Mouse (Mus musculus) brain, embryonic 14.5 days (tissue): Measurements from ENCODE around the gene Tle1. TPM values are rescaled to one million over a fixed set of nuclear protein-coding genes. Genes with fewer than 3 reads are reported as not detected.
A peak's percentile ranks its signal among the peaks of the same experiment; 100 is the strongest.

Experiments
- DNase-seq: peaks from one replicate; pipeline ENCODE4 v3.0.0-alpha.2; 2011; ENCODE audit warnings: low read depth
- CTCF ChIP-seq: fragments of 200-500 bp; IDR thresholded peaks from 2 replicates; pipeline ENCODE4 v1.5.1; 2012; ENCODE audit warnings: inconsistent platforms, mild to moderate bottlenecking, moderate library complexity, borderline replicate concordance; ENCODE audit not compliant: insufficient read depth, insufficient read length; ENCODE audit errors: extremely low read depth
- POLR2A ChIP-seq: fragments of 200-500 bp; IDR thresholded peaks from 2 replicates; pipeline ENCODE4 v1.6.1; 2012; ENCODE audit warnings: mild to moderate bottlenecking, inconsistent platforms, borderline replicate concordance; ENCODE audit not compliant: poor library complexity, insufficient read depth, insufficient read length, severe bottlenecking; ENCODE audit errors: extremely low read depth
- polyA plus RNA-seq: library from polyadenylated mRNA; depleted of rRNA; stranded (reverse); fragments of >200 nt; gene quantifications from 2 replicates; pipeline ENCODE4 v1.2.3, GENCODE M21; 2012; rRNA removed

Tle1 gene
- 115 and 127 TPM in 2 replicates for polyA plus RNA-seq

DNA sequence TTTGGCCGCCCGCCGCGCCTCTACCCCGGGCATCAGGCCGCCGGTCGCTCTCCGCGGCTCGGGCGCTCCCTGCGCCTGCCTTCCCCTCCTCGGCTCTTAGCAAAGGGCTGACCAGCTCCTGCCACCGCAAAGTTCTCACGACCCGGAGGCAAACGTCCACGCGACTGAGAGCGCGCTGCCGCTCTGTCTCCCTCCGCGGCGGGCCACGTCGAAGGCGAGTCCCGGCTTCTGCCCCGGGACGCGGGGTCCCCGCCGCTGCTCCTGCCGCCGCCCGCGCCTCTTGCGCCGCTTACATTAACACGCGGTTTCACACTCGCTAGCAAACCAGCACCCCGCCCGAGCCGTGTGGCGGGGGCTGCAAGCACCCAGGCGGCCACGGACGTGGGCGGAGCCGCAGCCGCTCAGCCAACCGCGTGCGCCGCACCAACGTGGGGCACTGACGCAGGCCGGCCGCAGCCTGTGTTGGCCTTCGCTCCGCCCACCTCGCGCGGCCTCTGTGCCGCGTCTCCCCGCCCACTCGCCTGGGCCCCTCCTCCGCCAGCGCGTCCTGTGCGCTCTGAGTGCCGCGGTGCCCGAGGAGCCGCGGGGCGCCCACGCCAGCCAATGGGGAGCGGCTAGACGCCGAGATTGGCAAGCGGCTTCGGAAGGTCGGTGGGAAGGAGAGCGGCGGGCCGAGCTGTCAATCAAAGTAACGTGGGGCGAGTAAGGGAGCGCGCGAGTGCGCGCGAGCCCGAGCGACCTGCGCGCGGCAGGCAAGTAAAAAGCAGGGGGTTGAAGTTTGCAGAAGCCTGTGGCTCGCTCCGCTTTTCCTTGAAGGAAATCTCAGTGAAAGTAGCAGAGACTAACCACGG, at the start of gene Tle1:
Gene Tle1, minus strand, starts transcription at position 361 of the 851 bp plus-strand sequence.
- no peak for TF ChIP-seq CTCF
- TF ChIP-seq POLR2A: peak; percentile 80
- DNase-seq: peak; percentile 100

DNA sequence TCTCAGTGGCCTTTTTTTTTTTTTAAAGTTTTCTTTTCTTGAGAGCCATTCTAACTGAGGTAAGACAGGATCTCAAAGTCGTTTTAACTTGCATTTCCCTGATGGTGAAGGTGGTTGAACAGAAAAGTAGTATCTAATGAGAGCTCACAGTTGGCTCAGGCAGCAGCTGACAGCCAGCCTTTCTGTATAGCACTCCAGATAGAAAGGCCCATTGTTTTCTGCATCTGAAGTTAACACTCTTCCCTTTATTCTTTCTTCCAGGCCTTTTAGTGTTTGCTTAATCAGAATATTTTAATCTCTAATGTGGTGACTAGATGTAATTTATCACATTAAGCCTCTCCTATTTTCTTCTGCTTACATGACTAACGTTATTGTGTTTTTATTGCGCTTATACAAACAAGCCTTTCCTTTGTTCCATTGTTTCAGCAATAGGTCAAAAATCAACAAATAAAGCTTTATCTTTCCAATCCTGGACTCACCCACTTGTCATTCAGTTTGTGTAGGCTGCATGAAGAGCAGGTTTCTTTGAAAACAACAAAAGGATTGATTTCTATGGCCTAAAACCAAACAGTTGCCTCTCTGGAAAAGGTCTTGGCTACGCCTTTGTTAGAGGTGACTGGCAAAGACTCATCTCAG, 33.0 kb upstream of the Tle1 start:
- TF ChIP-seq POLR2A: no peak
- no peak for TF ChIP-seq CTCF
- peak; percentile 59 for DNase-seq

DNA sequence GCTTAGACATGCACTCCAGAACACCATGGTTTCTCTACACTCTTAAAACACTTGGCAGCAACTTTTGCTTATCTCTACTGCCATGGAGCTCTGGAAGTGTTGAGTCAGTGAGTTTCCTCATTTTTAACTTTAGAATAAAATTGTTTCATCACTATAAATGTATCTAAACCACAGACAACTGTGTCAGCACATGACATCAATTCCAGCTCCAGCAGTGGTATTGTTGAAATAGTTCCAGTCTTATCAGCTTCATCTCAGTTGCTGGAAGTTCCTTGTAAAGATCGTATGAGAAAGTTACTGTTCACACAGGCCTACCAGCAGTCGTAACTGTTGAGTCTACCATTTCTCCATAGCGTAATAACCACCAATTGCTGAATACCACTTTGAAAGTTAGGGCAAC, 31.5 kb upstream of the Tle1 start:
- TF ChIP-seq CTCF (no peak), POLR2A (no peak)
- no peak for DNase-seq

DNA sequence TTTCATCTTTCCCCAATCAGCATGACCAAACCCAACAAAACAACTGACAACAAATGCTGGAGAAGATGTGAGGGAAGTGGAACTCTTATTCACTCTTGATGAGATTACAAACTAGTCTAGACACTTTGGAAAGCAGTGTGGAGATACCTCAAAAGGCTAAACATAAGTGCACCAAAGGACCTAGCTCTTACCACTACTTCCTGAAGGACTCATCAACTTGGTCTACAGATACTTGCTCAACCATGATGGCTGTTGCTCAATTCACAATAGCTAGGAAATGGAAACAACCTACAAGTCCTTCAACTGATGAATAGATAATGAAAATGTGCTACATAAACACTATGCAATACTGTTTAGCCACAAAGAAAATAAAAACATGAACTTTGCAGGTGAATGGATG, 30.1 kb upstream of the Tle1 start:
- TF ChIP-seq CTCF: no peak
- no peak for TF ChIP-seq POLR2A
- DNase-seq: no peak

DNA sequence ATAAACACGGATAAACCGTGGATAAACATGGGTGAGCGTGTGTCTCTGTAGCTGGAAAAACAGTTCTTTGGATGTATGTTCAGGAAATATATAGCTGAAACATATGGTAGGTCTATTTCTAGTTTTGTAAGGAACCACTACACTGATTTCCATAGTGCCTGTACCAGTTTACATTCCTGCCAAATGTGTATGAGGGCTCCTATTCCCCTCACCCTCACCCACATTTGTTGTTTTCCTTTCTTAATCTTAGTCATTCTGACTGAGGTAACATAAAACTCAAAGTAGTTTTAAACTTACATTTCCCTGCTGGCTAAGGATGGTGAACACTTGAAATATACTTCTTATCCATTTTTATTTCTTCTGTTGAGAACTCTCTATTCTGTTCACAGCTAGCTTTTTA, 20.9 kb upstream of the Tle1 start:
- TF ChIP-seq POLR2A (no peak), CTCF (no peak)
- no peak for DNase-seq

DNA sequence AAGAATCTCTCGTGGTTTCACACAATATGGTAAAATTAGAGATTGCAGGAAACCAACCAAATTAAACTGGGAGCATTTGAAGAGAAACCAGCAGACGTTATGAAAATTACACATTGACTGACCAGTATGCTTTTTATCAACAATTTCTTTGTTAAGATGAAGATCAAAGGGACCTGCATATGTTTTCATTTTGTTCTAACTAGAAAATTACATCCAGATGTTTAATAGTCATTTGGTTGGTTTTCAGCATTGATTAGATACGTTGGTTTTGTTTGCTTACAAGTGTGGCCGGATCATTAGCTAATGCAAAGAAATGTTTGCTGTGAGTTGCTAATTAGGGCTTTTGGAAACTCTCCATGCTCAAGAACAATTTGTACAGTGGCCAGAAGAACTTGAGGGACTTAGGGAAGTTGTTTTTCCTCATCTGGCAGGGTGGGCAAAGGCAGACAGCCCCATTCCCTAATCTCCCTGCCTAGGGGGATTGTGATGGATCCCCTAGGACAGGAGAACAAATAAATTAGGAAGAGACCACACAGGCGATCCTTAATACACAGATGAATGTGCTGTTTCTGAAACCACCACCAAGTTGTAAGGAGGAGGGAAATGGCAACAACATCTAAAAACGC, 3.8 kb upstream of the Tle1 start:
- peak; percentile 87 for DNase-seq
- TF ChIP-seq POLR2A (no peak), CTCF (no peak)

DNA sequence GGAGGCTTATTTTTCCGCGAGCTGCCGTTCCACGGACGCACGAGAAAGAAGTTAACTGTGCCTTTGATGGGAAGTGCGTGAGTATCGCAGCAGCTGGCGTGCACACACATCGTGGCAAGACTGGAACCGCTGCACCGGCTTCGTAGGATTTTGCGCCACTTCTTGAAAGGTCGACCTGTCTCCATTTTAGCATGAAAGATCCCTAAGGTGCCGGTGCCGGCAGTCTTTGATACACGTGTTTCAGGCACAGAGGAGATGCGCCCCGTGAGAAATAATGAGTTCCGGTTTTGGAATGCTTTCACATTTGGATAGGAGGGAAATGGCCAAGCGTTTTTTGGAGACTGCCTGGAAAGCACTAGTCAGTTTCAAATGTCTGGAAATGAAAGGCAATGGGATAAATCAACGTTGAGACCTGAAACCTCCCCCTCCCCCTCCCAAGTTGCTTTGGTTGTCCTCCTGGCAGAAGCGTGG, 837 bp upstream of the Tle1 start:
- TF ChIP-seq CTCF: no peak
- TF ChIP-seq POLR2A: no peak
- no peak for DNase-seq

DNA sequence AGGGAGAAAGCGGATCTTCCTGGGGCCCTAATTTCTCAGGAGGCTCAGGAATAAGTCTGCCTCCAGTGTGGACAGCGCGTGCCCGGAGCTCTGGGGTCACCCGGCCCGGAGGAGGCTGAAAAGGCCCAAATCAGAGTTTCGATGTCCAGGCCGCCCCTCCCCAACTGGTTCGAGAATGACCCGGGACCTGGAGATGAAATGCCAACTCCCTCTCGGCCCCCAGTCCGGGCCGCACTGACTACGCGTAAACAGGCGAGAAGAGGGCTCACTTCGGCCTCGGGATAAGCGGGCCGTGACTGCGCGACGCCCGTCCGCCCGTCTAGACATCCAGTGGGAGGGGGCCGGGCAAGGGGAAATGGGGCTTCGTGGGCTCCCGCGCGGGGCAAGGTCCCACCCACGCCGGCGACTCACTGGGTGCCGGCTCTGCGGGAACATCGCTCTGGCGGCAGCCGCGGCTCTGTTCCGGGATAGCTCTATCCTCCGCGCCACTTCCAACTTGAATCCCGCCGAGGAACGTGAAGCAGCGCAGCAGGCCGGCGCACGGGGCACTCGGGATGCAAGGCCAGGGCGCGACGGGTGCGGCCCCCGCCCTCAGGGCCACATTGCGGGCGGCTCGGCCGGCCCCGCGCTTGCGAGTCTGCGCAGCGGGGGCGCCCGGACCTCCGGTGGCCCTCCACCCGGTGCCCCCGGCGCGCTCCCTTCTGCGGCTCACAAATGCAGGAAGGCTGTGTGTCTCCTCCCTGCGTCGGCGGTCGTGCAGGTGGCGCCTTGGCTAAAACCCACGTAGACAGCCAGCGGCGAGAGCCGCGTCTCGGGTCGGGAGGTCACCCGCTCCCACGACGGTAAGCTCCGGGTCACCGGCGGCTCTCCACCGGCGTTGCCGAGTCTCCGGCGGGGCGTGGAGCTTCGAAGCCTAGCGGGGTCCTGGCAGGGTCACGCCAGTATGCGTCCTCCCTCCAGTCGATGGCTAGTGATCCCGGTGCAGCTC, 854 bp downstream of the Tle1 start:
- no peak for TF ChIP-seq POLR2A
- no peak for TF ChIP-seq CTCF
- peak; percentile 75 for DNase-seq

DNA sequence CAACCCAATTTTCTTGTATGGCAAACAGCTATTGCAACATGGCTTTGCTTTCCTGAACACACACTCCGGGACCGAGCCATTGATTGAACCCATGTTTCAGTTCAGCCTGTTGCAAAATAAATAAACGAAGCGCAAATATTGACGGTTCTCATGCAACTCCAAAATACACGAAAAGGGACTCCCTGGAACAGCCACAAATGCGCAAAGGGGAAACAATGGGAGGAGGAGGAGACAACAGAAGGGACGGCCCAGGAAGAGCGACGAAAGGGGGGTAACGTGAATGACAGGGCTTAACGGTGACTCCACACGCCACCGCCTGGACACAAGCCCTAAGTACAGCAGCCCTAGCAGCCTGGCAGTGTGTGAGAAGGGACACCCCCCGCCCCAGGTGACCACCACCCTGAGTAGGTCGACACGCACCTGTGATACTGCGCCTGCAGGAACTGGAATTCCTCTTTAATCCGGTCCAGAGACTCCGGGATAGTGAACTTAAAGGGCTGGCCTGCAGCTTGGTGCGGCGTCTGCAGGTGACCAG, 1.8 kb downstream of the Tle1 start:
- peak; percentile 80 for TF ChIP-seq CTCF
- no peak for TF ChIP-seq POLR2A
- peak; percentile 96 for DNase-seq

DNA sequence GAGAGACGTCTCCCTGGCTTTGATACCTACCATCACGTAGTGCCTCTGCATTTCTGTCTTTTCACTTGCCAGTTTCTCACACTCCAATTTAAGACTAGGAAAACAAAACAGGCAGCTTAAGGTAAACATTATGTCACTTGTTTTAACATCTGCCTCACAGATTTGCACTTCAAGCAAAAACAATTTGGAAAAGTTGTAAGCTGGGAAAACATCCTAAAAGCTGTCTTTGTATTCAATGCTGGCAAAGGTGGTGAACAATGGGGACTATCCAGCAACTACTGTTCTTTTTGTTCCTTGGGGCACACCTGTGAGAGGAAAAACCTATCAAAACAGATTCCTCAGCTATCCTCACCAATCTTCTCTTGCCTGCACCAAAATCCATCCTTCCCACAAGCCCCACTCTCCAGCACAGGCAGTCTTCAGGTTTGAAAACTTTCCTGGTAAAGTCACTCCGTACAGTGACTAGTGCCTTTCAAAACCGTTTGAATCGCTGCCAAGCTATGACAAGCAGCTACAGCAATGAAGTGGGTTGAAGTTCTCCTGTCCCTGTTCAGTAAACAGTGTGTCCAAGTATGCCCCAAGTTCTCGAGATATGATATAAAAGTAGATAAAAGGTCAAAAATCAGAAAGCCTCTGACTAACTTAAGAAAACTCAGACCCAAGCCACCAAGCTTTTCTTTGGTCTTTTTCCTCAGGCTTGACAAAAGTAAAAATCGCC, 2.7 kb downstream of the Tle1 start:
- peak; percentile 78 for DNase-seq
- no peak for TF ChIP-seq CTCF
- no peak for TF ChIP-seq POLR2A

DNA sequence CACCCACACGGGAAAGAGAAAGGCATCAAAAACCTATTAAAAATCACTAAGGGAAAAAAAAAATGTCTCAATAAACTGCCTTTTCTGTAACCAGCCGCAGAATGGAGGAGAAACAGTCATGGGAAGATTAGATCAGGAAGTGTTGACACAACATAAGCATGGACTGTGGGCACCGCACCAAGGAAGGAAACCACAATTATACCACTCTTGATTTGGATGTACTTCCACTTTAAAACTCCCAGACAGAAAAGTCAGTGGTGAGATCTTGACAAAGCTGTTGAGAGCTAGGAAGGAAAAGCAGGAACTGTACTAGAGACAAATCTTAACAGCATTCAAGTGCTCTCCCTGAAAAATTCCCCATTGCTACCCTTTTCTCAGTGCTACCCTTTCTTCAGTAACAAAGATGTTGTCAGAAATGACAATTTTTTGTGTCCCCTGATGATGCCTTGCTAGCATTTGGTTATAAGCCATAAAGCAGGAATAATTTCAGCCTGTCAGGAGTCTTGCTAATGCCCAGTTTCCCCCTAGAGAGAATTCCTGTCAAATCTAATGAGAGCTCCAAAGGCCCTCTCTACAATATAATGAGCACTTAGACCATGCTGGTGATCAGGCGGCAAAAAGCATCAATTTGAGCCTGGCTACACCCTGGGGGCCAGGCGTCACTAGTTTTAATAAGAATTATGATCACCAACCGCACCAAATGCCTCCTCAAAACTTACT, 5.4 kb downstream of the Tle1 start:
- TF ChIP-seq POLR2A: no peak
- no peak for TF ChIP-seq CTCF
- DNase-seq: peak; percentile 89

DNA sequence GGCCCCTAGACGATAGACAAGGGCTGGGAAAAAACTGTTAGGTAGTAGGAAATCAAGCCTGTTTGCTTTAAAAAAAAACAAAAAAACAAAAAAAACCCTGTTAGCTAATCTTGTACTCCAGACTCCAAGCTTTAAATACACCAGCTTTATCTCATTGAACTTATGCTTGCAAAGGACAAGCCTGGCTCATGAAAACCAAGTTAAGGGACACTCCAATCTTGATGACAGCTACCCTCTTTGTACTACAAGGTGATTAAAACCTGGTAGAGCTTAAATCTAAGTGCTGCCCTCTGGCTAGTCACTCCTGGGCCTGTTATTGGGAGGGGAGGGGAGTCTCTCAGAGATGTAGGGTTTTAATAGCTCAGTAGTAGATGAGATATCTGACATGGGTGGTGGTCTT, 7.4 kb downstream of the Tle1 start:
- DNase-seq: no peak
- TF ChIP-seq POLR2A (no peak), CTCF (no peak)
